In genomic region chr7:125740521-125740920, GRCm38 (mm10) we compare ENCODE assay signal across 13 mouse cellular contexts.
"Had no signal": no experiment of that assay in that cellular context is flagged by ENCODE, and none has a peak within 500 bp of the region (broad histone marks: within the 10 kb centered on the region; RNA-seq: fewer than 3 reads in every experiment).

No protein-coding gene starts in this region.

- H3K9me3 ChIP-seq: megakaryocyte, embryonic 14.5 days; midbrain, embryonic 13.5 days; midbrain, embryonic 15.5 days; neural tube, embryonic 12.5 days; stomach, embryonic 15.5 days had no signal

- H3K9ac ChIP-seq: liver, embryonic 14.5 days; midbrain, embryonic 13.5 days; midbrain, embryonic 15.5 days; neural tube, embryonic 12.5 days; stomach, embryonic 15.5 days had no signal

- H3K36me3 ChIP-seq: midbrain, embryonic 13.5 days; midbrain, embryonic 15.5 days; neural tube, embryonic 12.5 days; stomach, embryonic 15.5 days had no signal

- H3K4me2 ChIP-seq: midbrain, embryonic 11.5 days; midbrain, embryonic 13.5 days; midbrain, embryonic 15.5 days; neural tube, embryonic 12.5 days; stomach, embryonic 15.5 days had no signal

- DNase-seq: lung, adult 2 months; right cerebral cortex, postnatal 14 days; thymus, adult 2 months; thymus, postnatal 25 days; thymus, postnatal 4 days had no signal

- H3K4me3 ChIP-seq: megakaryocyte, embryonic 14.5 days; midbrain, embryonic 13.5 days; midbrain, embryonic 15.5 days; neural tube, embryonic 12.5 days; stomach, embryonic 15.5 days had no signal

- ATAC-seq: midbrain, embryonic 13.5 days; midbrain, embryonic 15.5 days had no signal

- H3K27ac ChIP-seq: liver, embryonic 14.5 days; macrophage; midbrain, embryonic 13.5 days; midbrain, embryonic 15.5 days; neural tube, embryonic 12.5 days; stomach, embryonic 15.5 days had no signal

- H3K27me3 ChIP-seq: megakaryocyte, embryonic 14.5 days; midbrain, embryonic 13.5 days; midbrain, embryonic 15.5 days; neural tube, embryonic 12.5 days; stomach, embryonic 15.5 days had no signal

- H3K4me1 ChIP-seq: midbrain, embryonic 13.5 days; neural tube, embryonic 12.5 days; stomach, embryonic 15.5 days had no signal
